Mouse (Mus musculus) limb, embryonic 10.5 days (tissue): ENCODE measurements around the gene Lcn11. TPM values are rescaled to one million over a fixed set of nuclear protein-coding genes. Genes with fewer than 3 reads are reported as not detected.
"Not testable (repeated sequence)": the region's sequence is repeated elsewhere in the genome, so short reads cannot be mapped to it uniquely, and the experiment has no call there.

Experiments
- DNase-seq: peaks from one replicate; pipeline ENCODE4 v3.0.0-alpha.2; 2017; ENCODE audit warnings: low spot score
- H3K27ac ChIP-seq: fragments of 300-500 bp; sonication (generic); 2 replicates; pipeline ENCODE4 v1.5.1; 2016; ENCODE audit warnings: mild to moderate bottlenecking
- H3K27me3 ChIP-seq: fragments of 300-500 bp; sonication (generic); 2 replicates; pipeline ENCODE4 v1.6.1; 2016; ENCODE audit warnings: low read depth, mild to moderate bottlenecking; ENCODE audit not compliant: poor library complexity, severe bottlenecking
- H3K36me3 ChIP-seq: fragments of 300-500 bp; sonication (generic); 2 replicates; pipeline ENCODE4 v1.6.1; 2016; ENCODE audit warnings: mild to moderate bottlenecking, moderate library complexity
- H3K4me1 ChIP-seq: fragments of 300-500 bp; sonication (generic); 2 replicates; pipeline ENCODE4 v1.6.1; 2016
- H3K4me3 ChIP-seq: fragments of 300-500 bp; sonication (generic); 2 replicates; pipeline ENCODE4 v1.5.1; 2016; ENCODE audit warnings: mild to moderate bottlenecking, moderate library complexity
- H3K9me3 ChIP-seq: fragments of 300-500 bp; sonication (generic); replicated peaks from 2 replicates; pipeline ENCODE4 v1.6.1; 2016; ENCODE audit warnings: mild to moderate bottlenecking
- WGBS: fragments of 180-500 bp; shearing (Covaris S2); methylation state at CpG from one replicate; pipeline ENCODE4 v1.1.7; 2016; 5-methylcytosine and 5-hydroxymethylcytosine counted together
- polyA plus RNA-seq: library from polyadenylated mRNA; unstranded; fragments of >200 nt; fragmentation: Nextera tagmentation; extraction: Ambion mirVana; gene quantifications from 2 replicates; pipeline ENCODE4 v1.2.1, GENCODE M21; 2016

The Lcn11 gene
- polyA plus RNA-seq = not detected in 2 replicates

- H3K4me1 ChIP-seq = no peaks in the 10 kb centered on the region
Observed at GRCm38 (mm10) chr2:25776717-25777116, at the start of gene Lcn11. Lcn11 (plus strand) TSS chr2:25777017.

GRCm38 (mm10) chr2:25733199-25733930 lies 43.5 kb upstream of the Lcn11 start:
- no peaks in the 10 kb centered on the region for H3K27me3 ChIP-seq
- H3K9me3 ChIP-seq = no peaks in the 10 kb centered on the region
- WGBS = 70% methylated on average over 2 of the region's 2 CpGs
- H3K36me3 ChIP-seq = no peaks in the 10 kb centered on the region
- DNase-seq = no peak
- H3K4me1 ChIP-seq = 0 out of 2 replicates have a peak, but pooled peaks cover 2% of the 10 kb centered on the region
- no peak overlapping the region for H3K27ac ChIP-seq
- H3K4me3 ChIP-seq = no peak overlapping the region

More at GRCm38 (mm10) chr2:25776717-25777116, at the start of gene Lcn11:
- DNase-seq = no peak
- Histone ChIP-seq H3K9me3 (no peaks in the 10 kb centered on the region), H3K4me3 (no peak within 1 kb of the TSS), H3K36me3 (no peaks in the 10 kb centered on the region), H3K27me3 (no peaks in the 10 kb centered on the region), H3K27ac (no peak within 1 kb of the TSS)
- WGBS = 96% methylated on average over 1 of the region's 1 CpGs

- 85% methylated on average over 3 of the region's 3 CpGs for WGBS
- H3K4me3 ChIP-seq, H3K27me3 ChIP-seq: not testable (repeated sequence)
Observed at GRCm38 (mm10) chr2:25736709-25737108, 40.1 kb upstream of the Lcn11 start, which contains the start of gene Obp2b. Obp2b (plus strand) TSS chr2:25737009.

GRCm38 (mm10) chr2:25741671-25742070 lies 35.1 kb upstream of the Lcn11 start:
- H3K36me3 ChIP-seq = no peaks in the 10 kb centered on the region
- 66% methylated on average over 1 of the region's 1 CpGs for WGBS
- H3K4me1 ChIP-seq = no peaks in the 10 kb centered on the region
- H3K27ac ChIP-seq = no peak overlapping the region
- DNase-seq = no peak
- H3K4me3 ChIP-seq = no peak overlapping the region
- H3K9me3 ChIP-seq = no peaks in the 10 kb centered on the region
- no peaks in the 10 kb centered on the region for H3K27me3 ChIP-seq

More at GRCm38 (mm10) chr2:25736709-25737108, 40.1 kb upstream of the Lcn11 start, which contains the start of gene Obp2b:
- not testable (repeated sequence) for DNase-seq, H3K9me3 ChIP-seq, H3K27ac ChIP-seq, H3K4me1 ChIP-seq, H3K36me3 ChIP-seq

GRCm38 (mm10) chr2:25754201-25754600 lies 22.6 kb upstream of the Lcn11 start:
- 91% methylated on average over 1 of the region's 1 CpGs for WGBS
- no peaks in the 10 kb centered on the region for H3K9me3 ChIP-seq

GRCm38 (mm10) chr2:25758064-25758625 lies 18.7 kb upstream of the Lcn11 start:
- 67% methylated on average over 4 of the region's 4 CpGs for WGBS
- no peaks in the 10 kb centered on the region for H3K4me1 ChIP-seq
- no peak for DNase-seq
- no peak overlapping the region for H3K4me3 ChIP-seq
- no peaks in the 10 kb centered on the region for H3K36me3 ChIP-seq
- no peaks in the 10 kb centered on the region for H3K27me3 ChIP-seq
- H3K27ac ChIP-seq = no peak overlapping the region
- no peaks in the 10 kb centered on the region for H3K9me3 ChIP-seq

More at GRCm38 (mm10) chr2:25754201-25754600, 22.6 kb upstream of the Lcn11 start:
- no peaks in the 10 kb centered on the region for H3K36me3 ChIP-seq
- H3K4me3 ChIP-seq = no peak overlapping the region
- no peak overlapping the region for H3K27ac ChIP-seq
- no peak for DNase-seq
- no peaks in the 10 kb centered on the region for H3K27me3 ChIP-seq
- H3K4me1 ChIP-seq = no peaks in the 10 kb centered on the region

GRCm38 (mm10) chr2:25765269-25765668 lies 11.5 kb upstream of the Lcn11 start, which contains the start of gene Lcn3:
Lcn3 (plus strand) TSS chr2:25765569.
- no peaks in the 10 kb centered on the region for H3K27me3 ChIP-seq
- H3K9me3 ChIP-seq = no peaks in the 10 kb centered on the region
- H3K36me3 ChIP-seq = no peaks in the 10 kb centered on the region
- WGBS = 68% methylated on average over 2 of the region's 2 CpGs
- no peak within 1 kb of the TSS for H3K4me3 ChIP-seq
- H3K4me1 ChIP-seq = no peaks in the 10 kb centered on the region
- no peak for DNase-seq
- no peak within 1 kb of the TSS for H3K27ac ChIP-seq

- Histone ChIP-seq H3K36me3 (no peaks in the 10 kb centered on the region), H3K9me3 (no peaks in the 10 kb centered on the region), H3K27me3 (no peaks in the 10 kb centered on the region), H3K4me3 (no peak overlapping the region), H3K4me1 (no peaks in the 10 kb centered on the region), H3K27ac (no peak overlapping the region)
- DNase-seq = no peak
- WGBS = 87% methylated on average over 4 of the region's 4 CpGs
Observed at GRCm38 (mm10) chr2:25767764-25768163, 9.1 kb upstream of the Lcn11 start.

GRCm38 (mm10) chr2:25773507-25773906 lies 3.3 kb upstream of the Lcn11 start:
- DNase-seq = no peak
- no peaks in the 10 kb centered on the region for H3K9me3 ChIP-seq
- H3K36me3 ChIP-seq = no peaks in the 10 kb centered on the region
- H3K27me3 ChIP-seq = no peaks in the 10 kb centered on the region
- H3K27ac ChIP-seq = no peak overlapping the region
- H3K4me3 ChIP-seq = no peak overlapping the region
- no peaks in the 10 kb centered on the region for H3K4me1 ChIP-seq
- 88% methylated on average over 2 of the region's 2 CpGs for WGBS

- no peak overlapping the region for H3K4me3 ChIP-seq
- H3K27ac ChIP-seq = no peak overlapping the region
- DNase-seq = no peak
- no peaks in the 10 kb centered on the region for H3K36me3 ChIP-seq
- H3K9me3 ChIP-seq = no peaks in the 10 kb centered on the region
- no peaks in the 10 kb centered on the region for H3K4me1 ChIP-seq
- WGBS = 83% methylated on average over 2 of the region's 2 CpGs
- no peaks in the 10 kb centered on the region for H3K27me3 ChIP-seq
Observed at GRCm38 (mm10) chr2:25774640-25775039, 2.2 kb upstream of the Lcn11 start.

GRCm38 (mm10) chr2:25775991-25776390 lies 826 bp upstream of the Lcn11 start:
- H3K36me3 ChIP-seq = no peaks in the 10 kb centered on the region
- H3K4me3 ChIP-seq = no peak overlapping the region
- no peak overlapping the region for H3K27ac ChIP-seq
- H3K9me3 ChIP-seq = no peaks in the 10 kb centered on the region
- 84% methylated on average over 3 of the region's 3 CpGs for WGBS
- no peaks in the 10 kb centered on the region for H3K4me1 ChIP-seq
- no peaks in the 10 kb centered on the region for H3K27me3 ChIP-seq
- DNase-seq = no peak

GRCm38 (mm10) chr2:25779076-25779475 lies 2.3 kb downstream of the Lcn11 start:
- H3K27ac ChIP-seq = no peak overlapping the region
- H3K9me3 ChIP-seq = no peaks in the 10 kb centered on the region
- H3K27me3 ChIP-seq = no peaks in the 10 kb centered on the region
- H3K36me3 ChIP-seq = no peaks in the 10 kb centered on the region
- WGBS = 87% methylated on average over 9 of the region's 9 CpGs
- H3K4me1 ChIP-seq = no peaks in the 10 kb centered on the region
- DNase-seq = no peak
- no peak overlapping the region for H3K4me3 ChIP-seq

- H3K4me1 ChIP-seq = peaks cover 8% of the 10 kb centered on the region; the same call in 1 of the 2 replicates
- DNase-seq = no peak
- no peak overlapping the region for H3K27ac ChIP-seq
- no peaks in the 10 kb centered on the region for H3K9me3 ChIP-seq
- H3K4me3 ChIP-seq = no peak overlapping the region
- H3K36me3 ChIP-seq = no peaks in the 10 kb centered on the region
- no peaks in the 10 kb centered on the region for H3K27me3 ChIP-seq
- 39% methylated on average over 4 of the region's 4 CpGs for WGBS
Observed at GRCm38 (mm10) chr2:25780921-25781320, 4.1 kb downstream of the Lcn11 start.
